Mouse (Mus musculus): ENCODE measurements around the gene Maats1. TPM values are rescaled to one million over a fixed set of nuclear protein-coding genes. Genes with fewer than 3 reads are reported as not detected.

Maats1 gene
- polyA plus RNA-seq, 1 experiment from 2014 or later, result 0.32 TPM

DNA sequence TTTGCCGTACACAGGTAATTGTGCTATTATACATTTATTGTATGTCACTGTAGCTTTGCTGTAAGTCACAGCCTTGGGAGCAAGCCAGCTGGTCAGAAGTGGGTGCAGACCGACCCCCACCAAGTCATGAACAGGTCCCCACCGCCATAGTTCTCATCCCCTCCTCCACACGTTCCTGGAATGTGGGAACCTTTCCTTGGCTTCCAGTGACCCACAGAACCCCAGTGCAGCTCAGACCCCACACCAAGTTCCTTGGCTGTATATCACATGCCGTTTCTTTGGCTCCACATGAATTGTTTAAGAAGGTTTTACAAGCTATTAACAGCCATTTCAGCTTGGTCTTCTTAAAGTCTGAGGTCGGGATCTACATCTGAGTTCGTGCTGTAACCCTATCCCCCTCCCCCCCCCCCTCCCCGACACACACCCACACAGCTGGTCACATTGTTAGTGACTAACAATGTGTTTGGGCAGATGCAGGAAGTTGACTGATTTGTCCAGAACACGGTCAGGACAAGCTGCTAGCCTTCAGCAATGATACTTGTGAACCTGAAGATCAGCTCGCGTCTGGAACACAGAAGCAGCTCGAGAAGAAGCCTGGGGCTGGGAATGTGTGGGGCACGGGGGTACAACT, 93.5 kb downstream of the Maats1 start:
- Histone ChIP-seq H3K4me3 (no peak overlapping the region), H3K9me3 (no peaks in the 10 kb centered on the region), H3K27me3 (no peaks in the 10 kb centered on the region), H3K4me2 (replicated peaks) (peak overlapping the region; percentile 11; the same call in 1 of the 2 replicates), H3K9ac (no peak overlapping the region), H3K27ac (no peak overlapping the region), H3K4me1 (peaks cover 14% of the 10 kb centered on the region), H3K36me3 (no peaks in the 10 kb centered on the region)
- no peak for ATAC-seq (ENCODE audit: insufficient number of reproducible peaks, insufficient read depth, low FRiP score, low TSS enrichment)
- WGBS, result 38% methylated on average over 13 of the region's 13 CpGs

Other genes with a start within 250 kb of the Maats1 start
- gene Nr1i2, start 47.3 kb downstream of the Maats1 start, polyA plus RNA-seq (2016; fragmentation: Nextera tagmentation; extraction: Ambion mirVana), result not detected in 2 replicates
- gene Cox17, start 4.8 kb upstream of the Maats1 start, polyA plus RNA-seq (2016; fragmentation: Nextera tagmentation; extraction: Ambion mirVana), result 110 and 111 TPM in 2 replicates
- not detected in 2 replicates for gene Gm21987, start 4.9 kb upstream of the Maats1 start, polyA plus RNA-seq (2016; fragmentation: Nextera tagmentation; extraction: Ambion mirVana)
- 1.4 and 1.9 TPM in 2 replicates for gene Popdc2, start 20.1 kb upstream of the Maats1 start, polyA plus RNA-seq (2016; fragmentation: Nextera tagmentation; extraction: Ambion mirVana)
- gene Pla1a, start 91.0 kb upstream of the Maats1 start, polyA plus RNA-seq (2016; fragmentation: Nextera tagmentation; extraction: Ambion mirVana), result 0.14 and 0.19 TPM in 2 replicates
- 144 and 151 TPM in 2 replicates for gene Adprh, start 110.6 kb upstream of the Maats1 start, polyA plus RNA-seq (2016; fragmentation: Nextera tagmentation; extraction: Ambion mirVana)
- gene Cd80, start 113.4 kb upstream of the Maats1 start, polyA plus RNA-seq (2016; fragmentation: Nextera tagmentation; extraction: Ambion mirVana), result 0.51 and 0.53 TPM in 2 replicates
- 29.2 and 31.0 TPM in 2 replicates for gene Timmdc1, start 180.5 kb upstream of the Maats1 start, polyA plus RNA-seq (2016; fragmentation: Nextera tagmentation; extraction: Ambion mirVana)
- 78.8 and 84.8 TPM in 2 replicates for gene Poglut1, start 208.1 kb upstream of the Maats1 start, polyA plus RNA-seq (2016; fragmentation: Nextera tagmentation; extraction: Ambion mirVana)
- gene Tmem39a, start 216.6 kb upstream of the Maats1 start, polyA plus RNA-seq (2016; fragmentation: Nextera tagmentation; extraction: Ambion mirVana), result 119 and 131 TPM in 2 replicates